ENCODE assay signal across 27 mouse cellular contexts in the genomic region with DNA sequence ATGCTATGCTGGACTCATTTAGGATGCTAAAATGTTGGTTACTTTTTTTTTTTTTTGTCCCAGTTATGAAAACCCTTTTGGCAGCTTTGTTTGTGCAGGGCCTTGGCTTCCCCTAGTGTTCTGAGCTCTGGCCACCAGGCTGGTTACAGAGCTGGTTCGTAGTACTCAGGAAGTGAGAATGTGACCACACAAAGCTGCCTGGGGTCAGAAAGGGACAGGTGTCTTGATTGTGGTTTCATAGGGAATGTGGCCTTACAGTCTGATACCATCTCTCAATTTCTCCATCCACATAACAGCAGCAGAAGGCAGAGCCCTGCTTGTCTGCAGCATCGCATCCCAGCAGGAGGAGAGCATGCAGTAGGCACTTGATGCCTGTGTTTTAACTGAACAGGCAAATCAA.
"Had no signal": no experiment of that assay in that cellular context is flagged by ENCODE, and none has a peak within 500 bp of the region (broad histone marks: within the 10 kb centered on the region; RNA-seq: fewer than 3 reads in every experiment).

No protein-coding gene starts in this region.

- H3K4me3 ChIP-seq: heart, embryonic 10.5 days; heart, embryonic 12.5 days; hindbrain, embryonic 10.5 days; hindbrain, embryonic 12.5 days; intestine, embryonic 15.5 days; layer of hippocampus, adult 2 months; left cerebral cortex, adult 2 months; limb, embryonic 13.5 days; limb, embryonic 15.5 days; liver, embryonic 13.5 days; liver, embryonic 15.5 days had no signal

- H3K27me3 ChIP-seq: heart, embryonic 12.5 days; hindbrain, embryonic 12.5 days; intestine, embryonic 15.5 days; limb, embryonic 13.5 days; limb, embryonic 15.5 days; liver, embryonic 13.5 days; liver, embryonic 15.5 days had no signal

- H3K27ac ChIP-seq: heart, embryonic 10.5 days; hindbrain, embryonic 10.5 days; hindbrain, embryonic 12.5 days; hindbrain, embryonic 14.5 days; intestine, embryonic 15.5 days; layer of hippocampus, adult 2 months; left cerebral cortex, adult 2 months; limb, embryonic 13.5 days; limb, embryonic 15.5 days; liver, embryonic 13.5 days; liver, embryonic 15.5 days had no signal

- H3K36me3 ChIP-seq: heart, embryonic 10.5 days; heart, embryonic 12.5 days; hindbrain, embryonic 10.5 days; hindbrain, embryonic 12.5 days; intestine, embryonic 15.5 days; limb, embryonic 13.5 days; limb, embryonic 15.5 days; liver, embryonic 13.5 days; liver, embryonic 15.5 days had no signal

- H3K4me2 ChIP-seq: heart, embryonic 12.5 days; hindbrain, embryonic 12.5 days; hindbrain, embryonic 14.5 days; intestine, embryonic 15.5 days; limb, embryonic 13.5 days; limb, embryonic 15.5 days; liver, embryonic 13.5 days; liver, embryonic 15.5 days had no signal

- ATAC-seq: hindbrain, embryonic 16.5 days; inflammation-experienced regulatory T-cells, adult 6 months; intestine, embryonic 15.5 days; intestine, postnatal 0 days; liver, postnatal 0 days had no signal

- H3K4me1 ChIP-seq: heart, embryonic 10.5 days; heart, embryonic 12.5 days; hindbrain, embryonic 12.5 days; intestine, embryonic 15.5 days; limb, embryonic 13.5 days; limb, embryonic 15.5 days; liver, embryonic 13.5 days; liver, embryonic 15.5 days had no signal

- DNase-seq: gastrocnemius, postnatal 14 days; gastrocnemius, postnatal 36 days; heart, adult 18-20 months; heart, postnatal 10 days; heart, postnatal 36 days; kidney, adult 18-20 months; kidney, adult 8-10 months; kidney, postnatal 10 days; kidney, postnatal 25 days; kidney, postnatal 4 days; left cerebral cortex, postnatal 4 days; liver, embryonic 13.5 days; liver, postnatal 0 days had no signal
